Mouse (Mus musculus) hematopoietic multipotent progenitor cell, adult 10-12 weeks (in vitro differentiated cells): ENCODE data around the gene D6Ertd527e. TPM values are rescaled to one million over a fixed set of nuclear protein-coding genes. Genes with fewer than 3 reads are reported as not detected.

Experiments used
- polyA plus RNA-seq: library from polyadenylated mRNA; stranded (reverse); fragments of >175 nt; gene quantifications from 2 replicates; pipeline ENCODE4 v1.2.3, GENCODE M21; 2012; ENCODE audit warnings: low replicate concordance

The D6Ertd527e gene
- 0.38 and 0.69 TPM in 2 replicates for polyA plus RNA-seq

GRCm38 (mm10) chr6:87104123-87104796 is at the start of gene D6Ertd527e:
Gene D6Ertd527e (plus strand): TSS chr6:87104746.

Other genes with a start within 250 kb of the D6Ertd527e start
- 41.7 and 71.7 TPM in 2 replicates for gene Nfu1, start 95.5 kb upstream of the D6Ertd527e start, polyA plus RNA-seq
- gene Gfpt1, start 61.9 kb upstream of the D6Ertd527e start, polyA plus RNA-seq, result 3.4 and 28.2 TPM in 2 replicates
- gene Antxr1, start 231.1 kb downstream of the D6Ertd527e start, polyA plus RNA-seq, result 0.08 and 0.10 TPM in 2 replicates
- not detected in 2 replicates for gene Gkn1, start 246.2 kb downstream of the D6Ertd527e start, polyA plus RNA-seq